Mouse (Mus musculus): ENCODE measurements around the gene Pecam1. TPM values are rescaled to one million over a fixed set of nuclear protein-coding genes. Genes with fewer than 3 reads are reported as not detected.
"Not testable (repeated sequence)": the region's sequence is repeated elsewhere in the genome, so short reads cannot be mapped to it uniquely, and the experiment has no call there.

Pecam1 gene
- polyA plus RNA-seq, 1 experiment = not detected

DNA sequence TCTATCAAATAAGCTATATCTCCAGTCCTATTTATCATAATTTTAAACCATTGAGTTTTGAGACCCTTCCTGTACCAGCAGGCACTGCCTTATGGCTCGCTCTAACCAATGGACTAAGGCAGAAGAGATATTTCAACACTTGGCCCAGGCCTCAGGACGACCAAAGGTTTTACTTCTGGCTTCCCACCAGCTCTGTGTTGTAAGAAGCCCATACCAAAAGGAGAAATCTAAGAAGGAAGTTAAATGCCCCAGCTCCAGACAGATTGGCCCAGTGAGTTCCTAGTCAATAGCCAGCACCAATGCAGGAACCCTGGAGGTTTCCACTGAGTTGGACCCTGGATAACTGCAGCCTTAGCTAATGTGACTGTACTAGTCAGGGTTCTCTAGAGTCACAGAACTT lies 126.8 kb downstream of the Pecam1 start:
- Histone ChIP-seq H3K27ac (ENCODE audit: insufficient read depth, low read depth, low read length) (no peak overlapping the region), H3K4me3 (ENCODE audit: insufficient read depth, low read depth, low read length) (no peak overlapping the region), H3K4me1 (ENCODE audit: control insufficient read depth, insufficient read depth, low read length) (peaks cover 2% of the 10 kb centered on the region; the same call in 1 of the 2 replicates)
- TF ChIP-seq CTCF (IDR thresholded peaks at IDR 0.05; ENCODE audit: insufficient read depth, low read depth, low read length) (no peak), POLR2A (IDR thresholded peaks at IDR 0.05; ENCODE audit: insufficient read depth, low read depth, low read length) (no peak)
- WGBS = 89% methylated on average over 2 of the region's 2 CpGs

DNA sequence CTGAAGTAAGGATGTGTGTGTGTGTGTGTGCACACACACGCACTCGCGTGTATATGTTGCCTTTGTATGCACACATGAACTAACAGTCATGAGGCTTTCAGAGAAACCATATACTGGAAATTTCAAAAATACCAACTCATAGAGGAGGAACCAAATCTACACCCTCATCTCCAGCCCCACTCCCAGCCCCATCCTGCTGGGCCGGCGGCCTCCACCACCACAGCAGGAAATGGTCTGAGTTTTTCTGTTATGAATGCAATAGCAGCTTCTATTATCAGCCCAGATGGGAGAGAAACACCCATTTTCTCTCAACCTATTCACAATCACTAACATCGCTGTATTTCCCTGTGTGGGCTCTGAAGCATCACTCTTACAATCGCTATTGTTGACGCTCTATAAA lies 128.4 kb downstream of the Pecam1 start:
- WGBS = 69% methylated on average over 8 of the region's 8 CpGs
- Histone ChIP-seq H3K27ac (ENCODE audit: insufficient read depth, low read depth, low read length) (no peak overlapping the region), H3K4me3 (ENCODE audit: insufficient read depth, low read depth, low read length) (no peak overlapping the region), H3K4me1 (ENCODE audit: control insufficient read depth, insufficient read depth, low read length) (no peaks in the 10 kb centered on the region)
- TF ChIP-seq POLR2A (IDR thresholded peaks at IDR 0.05; ENCODE audit: insufficient read depth, low read depth, low read length) (no peak), CTCF (IDR thresholded peaks at IDR 0.05; ENCODE audit: insufficient read depth, low read depth, low read length) (no peak)

DNA sequence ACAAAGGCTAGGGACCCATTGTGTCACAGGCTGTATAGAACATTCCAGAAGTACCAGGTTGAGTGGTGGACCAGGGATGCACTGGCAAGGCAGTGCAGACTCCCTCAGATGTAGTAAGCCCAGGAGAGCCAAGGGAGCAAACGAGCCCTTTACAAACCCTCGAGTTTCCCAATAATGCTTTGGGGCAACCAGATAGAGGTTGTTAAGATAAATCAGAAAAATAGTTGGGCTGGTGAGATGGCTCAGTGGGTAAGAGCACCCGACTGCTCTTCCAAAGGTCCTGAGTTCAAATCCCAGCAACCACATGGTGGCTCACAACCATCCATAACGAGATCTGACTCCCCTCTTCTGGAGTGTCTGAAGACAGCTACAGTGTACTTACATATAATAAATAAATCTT lies 131.7 kb downstream of the Pecam1 start:
- not testable (repeated sequence) for H3K4me3 ChIP-seq (ENCODE audit: insufficient read depth, low read depth, low read length); H3K27ac ChIP-seq (ENCODE audit: insufficient read depth, low read depth, low read length); H3K4me1 ChIP-seq (ENCODE audit: control insufficient read depth, insufficient read depth, low read length)
- WGBS = 85% methylated on average over 4 of the region's 4 CpGs

DNA sequence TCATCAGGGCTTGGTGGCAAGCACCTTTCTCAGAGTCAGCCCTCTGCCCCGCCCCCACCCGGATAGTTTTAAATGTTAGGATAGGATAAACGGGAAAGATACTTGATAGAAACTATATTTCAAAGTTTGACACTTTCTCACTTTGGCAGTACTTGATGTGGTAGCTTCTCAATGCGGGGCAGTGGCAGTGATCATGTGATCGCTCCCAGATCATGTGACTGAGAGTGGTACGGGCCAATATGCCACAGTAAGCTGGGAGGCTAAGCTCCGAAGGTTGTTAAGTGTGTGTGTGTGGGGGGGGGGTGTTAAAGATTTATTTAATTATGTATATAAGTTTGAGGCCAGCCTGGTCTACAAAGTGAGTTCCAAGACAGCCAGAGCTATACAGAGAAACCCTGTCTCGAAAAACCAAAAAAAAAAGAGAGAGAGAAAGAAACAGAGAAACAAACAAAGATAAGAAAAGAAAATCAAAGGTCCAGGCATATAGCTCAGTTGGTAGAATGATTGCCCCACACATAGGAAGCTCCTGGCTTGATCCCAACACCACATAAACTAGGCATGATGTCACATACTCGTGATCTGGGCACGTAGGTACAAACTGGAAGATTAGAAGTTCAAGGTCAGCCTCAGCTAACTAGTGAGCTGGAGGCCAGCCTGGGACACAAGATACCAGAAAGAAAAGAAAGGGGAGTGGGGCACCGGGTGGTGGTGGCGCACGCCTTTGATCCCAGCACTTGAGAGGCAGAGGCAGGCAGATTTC lies 132.4 kb downstream of the Pecam1 start:
- H3K27ac ChIP-seq (ENCODE audit: insufficient read depth, low read depth, low read length) = no peak overlapping the region
- no peak overlapping the region for H3K4me3 ChIP-seq (ENCODE audit: insufficient read depth, low read depth, low read length)
- WGBS = 88% methylated on average over 13 of the region's 13 CpGs

DNA sequence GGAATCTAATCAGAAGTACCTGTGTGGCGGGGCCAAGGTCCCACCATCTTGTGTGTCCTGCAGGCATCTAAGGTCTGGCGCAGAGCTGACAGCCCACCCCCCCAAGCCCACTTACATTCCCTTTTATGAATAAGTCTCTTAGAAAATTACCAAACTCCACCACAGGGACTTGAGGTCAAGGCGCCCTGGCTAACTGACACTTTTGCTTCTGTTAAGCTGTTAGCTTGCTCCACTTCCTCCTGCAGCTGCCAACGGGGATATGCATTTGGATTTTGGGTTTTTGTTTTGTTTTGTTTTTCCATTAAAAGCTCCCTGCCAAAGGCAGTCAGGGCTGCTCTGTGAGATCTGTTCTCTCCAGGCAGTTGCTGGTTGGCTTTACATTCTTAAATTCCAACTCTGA lies 134.9 kb downstream of the Pecam1 start:
- 74% methylated on average over 4 of the region's 4 CpGs for WGBS

More for the DNA sequence above, 132.4 kb downstream of the Pecam1 start:
- peaks cover 2% of the 10 kb centered on the region; the same call in 1 of the 2 replicates for H3K4me1 ChIP-seq (ENCODE audit: control insufficient read depth, insufficient read depth, low read length)
- no peak for TF ChIP-seq POLR2A (IDR thresholded peaks at IDR 0.05; ENCODE audit: insufficient read depth, low read depth, low read length)
- no peak for TF ChIP-seq CTCF (IDR thresholded peaks at IDR 0.05; ENCODE audit: insufficient read depth, low read depth, low read length)

DNA sequence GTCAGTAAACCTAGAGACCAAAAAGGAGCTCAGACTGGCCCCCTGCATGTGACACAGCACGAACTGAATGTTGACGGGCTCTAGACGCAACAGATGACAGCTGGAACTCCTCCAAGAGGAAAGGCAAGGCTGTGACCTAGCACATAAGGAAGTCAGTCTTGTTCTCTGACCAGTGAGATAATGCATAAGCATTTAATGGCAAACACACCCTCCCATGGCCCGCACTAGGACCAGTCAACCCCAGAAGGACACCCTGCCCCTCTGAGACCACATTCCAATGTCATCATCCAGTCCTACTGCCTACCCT lies 136.1 kb downstream of the Pecam1 start:
- TF ChIP-seq CTCF (IDR thresholded peaks at IDR 0.05; ENCODE audit: insufficient read depth, low read depth, low read length) (no peak), POLR2A (IDR thresholded peaks at IDR 0.05; ENCODE audit: insufficient read depth, low read depth, low read length) (no peak)
- peaks cover 9% of the 10 kb centered on the region for H3K4me1 ChIP-seq (ENCODE audit: control insufficient read depth, insufficient read depth, low read length)
- 82% methylated on average over 4 of the region's 4 CpGs for WGBS
- no peak overlapping the region for H3K4me3 ChIP-seq (ENCODE audit: insufficient read depth, low read depth, low read length)
- no peak overlapping the region for H3K27ac ChIP-seq (ENCODE audit: insufficient read depth, low read depth, low read length)

More for the DNA sequence above, 134.9 kb downstream of the Pecam1 start:
- H3K4me3 ChIP-seq (ENCODE audit: insufficient read depth, low read depth, low read length) = no peak overlapping the region
- TF ChIP-seq CTCF (IDR thresholded peaks at IDR 0.05; ENCODE audit: insufficient read depth, low read depth, low read length) = no peak
- no peak overlapping the region for H3K27ac ChIP-seq (ENCODE audit: insufficient read depth, low read depth, low read length)
- peaks cover 6% of the 10 kb centered on the region for H3K4me1 ChIP-seq (ENCODE audit: control insufficient read depth, insufficient read depth, low read length)

DNA sequence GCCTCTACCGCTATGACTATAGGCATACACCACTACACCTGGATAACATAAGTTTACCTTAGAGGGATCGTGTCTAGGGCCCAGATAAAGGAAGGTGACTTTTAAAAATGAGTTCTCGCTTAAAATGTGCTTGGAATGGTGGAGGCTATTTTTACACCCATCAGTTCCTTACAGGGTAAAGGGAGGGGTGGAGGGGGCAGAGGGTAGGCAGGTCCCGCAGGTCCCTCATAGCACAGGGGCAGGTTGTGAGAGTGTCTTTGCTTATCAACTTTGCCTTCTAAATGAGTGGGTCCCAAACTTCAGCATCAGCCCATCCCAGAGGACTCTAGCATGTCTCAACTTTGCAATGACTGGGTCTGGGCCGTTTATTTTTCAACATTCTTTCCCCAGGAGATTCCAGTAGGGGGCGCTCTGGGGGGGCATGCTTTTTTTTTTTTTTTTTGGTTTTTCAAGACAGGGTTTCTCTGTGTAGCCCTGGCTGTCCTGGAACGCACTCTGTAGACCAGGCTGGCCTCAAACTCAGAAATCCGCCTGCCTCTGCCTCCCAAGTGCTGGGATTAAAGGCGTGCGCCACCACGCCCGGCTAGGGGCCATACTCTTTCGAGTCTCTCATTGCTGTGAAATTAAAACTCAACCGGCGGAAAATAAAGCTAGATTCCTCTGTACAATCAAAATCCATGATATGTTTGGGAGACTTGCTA lies 136.6 kb downstream of the Pecam1 start:
- H3K27ac ChIP-seq (ENCODE audit: insufficient read depth, low read depth, low read length) = no peak overlapping the region
- TF ChIP-seq CTCF (IDR thresholded peaks at IDR 0.05; ENCODE audit: insufficient read depth, low read depth, low read length) = no peak
- TF ChIP-seq POLR2A (IDR thresholded peaks at IDR 0.05; ENCODE audit: insufficient read depth, low read depth, low read length) = no peak
- H3K4me3 ChIP-seq (ENCODE audit: insufficient read depth, low read depth, low read length) = no peak overlapping the region
- 59% methylated on average over 15 of the region's 15 CpGs for WGBS
- H3K4me1 ChIP-seq (ENCODE audit: control insufficient read depth, insufficient read depth, low read length) = peaks cover 9% of the 10 kb centered on the region

DNA sequence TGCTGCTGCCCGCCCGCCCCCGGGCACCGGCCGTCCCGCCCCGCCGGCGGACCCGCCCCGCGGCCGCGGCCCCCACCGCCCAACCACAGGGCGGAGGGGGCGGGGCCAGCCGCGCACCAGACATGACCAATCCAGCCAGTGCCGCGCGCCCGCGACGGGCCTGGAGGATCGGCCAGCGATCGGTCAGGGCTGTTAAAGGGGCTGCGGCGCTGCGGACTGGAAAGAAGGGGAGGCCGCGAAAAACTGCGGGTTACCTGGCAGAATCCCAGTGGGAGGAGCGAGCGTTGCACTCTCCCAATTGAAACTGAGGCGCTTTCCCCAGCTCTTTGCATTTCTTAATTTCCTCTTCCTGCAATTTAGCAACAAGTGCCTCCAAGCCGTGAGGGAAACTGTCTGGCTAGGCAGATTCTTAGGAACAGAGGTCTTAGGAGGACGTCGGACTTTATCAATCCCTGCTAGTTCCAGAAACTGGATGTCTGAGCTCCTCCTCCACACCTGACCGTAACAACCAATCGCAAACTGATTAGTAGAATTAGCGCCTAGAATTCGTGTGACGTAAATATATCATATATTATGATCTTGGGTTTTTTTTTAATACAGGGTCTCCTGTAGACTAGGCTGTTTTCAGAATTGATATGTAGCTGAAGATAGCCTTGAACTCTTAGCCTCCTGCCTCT lies 137.3 kb downstream of the Pecam1 start, which contains the start of gene Tex2:
TSS of gene Tex2 (minus strand) at position 463 of the 677 bp plus-strand sequence.
- TF ChIP-seq CTCF (IDR thresholded peaks at IDR 0.05; ENCODE audit: insufficient read depth, low read depth, low read length) (no peak), POLR2A (IDR thresholded peaks at IDR 0.05; ENCODE audit: insufficient read depth, low read depth, low read length) (no peak; the same call in 1 of the 2 replicates)
- peak within 1 kb of the TSS; percentile 61 for H3K27ac ChIP-seq (ENCODE audit: insufficient read depth, low read depth, low read length)
- peak within 1 kb of the TSS; percentile 89 for H3K4me3 ChIP-seq (ENCODE audit: insufficient read depth, low read depth, low read length)
- peaks cover 9% of the 10 kb centered on the region for H3K4me1 ChIP-seq (ENCODE audit: control insufficient read depth, insufficient read depth, low read length)
- WGBS = under 1% methylated on average over 45 of the region's 45 CpGs

Measured in olfactory bulb, adult 2 months (tissue).